Mouse (Mus musculus) kidney, embryonic 16.5 days (tissue): ENCODE measurements around the gene Abhd6. TPM values are rescaled to one million over a fixed set of nuclear protein-coding genes. Genes with fewer than 3 reads are reported as not detected.

Experiments used
- ATAC-seq: fragments of 200-750 bp; cut with Nextera tagmentation; 2 replicates; pipeline ENCODE4 v1.8.0; 2017; ENCODE audit warnings: moderate TSS enrichment; ENCODE audit not compliant: low FRiP score, low TSS enrichment
- H3K27ac ChIP-seq: fragments of 300-500 bp; sonication (generic); 2 replicates; pipeline ENCODE4 v1.5.1; 2014; ENCODE audit warnings: low read length
- H3K27me3 ChIP-seq: fragments of 300-500 bp; sonication (generic); 2 replicates; pipeline ENCODE4 v1.6.1; 2014; ENCODE audit warnings: low read length, control low read depth, mixed read lengths; ENCODE audit not compliant: insufficient read depth
- H3K36me3 ChIP-seq: fragments of 300-500 bp; sonication (generic); 2 replicates; pipeline ENCODE4 v1.6.1; 2014; ENCODE audit warnings: low read length, control low read depth, mixed read lengths; ENCODE audit not compliant: insufficient read depth
- H3K4me1 ChIP-seq: fragments of 300-500 bp; sonication (generic); 2 replicates; pipeline ENCODE4 v1.6.1; 2014; ENCODE audit warnings: low read length, control low read depth, mixed read lengths; ENCODE audit not compliant: insufficient read depth
- H3K4me2 ChIP-seq: fragments of 300-500 bp; sonication (generic); replicated peaks from 2 replicates; pipeline ENCODE4 v1.6.1; 2014; ENCODE audit warnings: low read depth, low read length
- H3K4me3 ChIP-seq: fragments of 300-500 bp; sonication (generic); 2 replicates; pipeline ENCODE4 v1.5.1; 2014; ENCODE audit warnings: mild to moderate bottlenecking, low read length
- H3K9ac ChIP-seq: fragments of 300-500 bp; sonication (generic); replicated peaks from 2 replicates; pipeline ENCODE4 v1.6.1; 2014; ENCODE audit warnings: low read length
- H3K9me3 ChIP-seq: fragments of 300-500 bp; sonication (generic); 2 replicates; pipeline ENCODE4 v1.6.1; 2016; ENCODE audit warnings: low read length, control low read depth
- WGBS: fragments of 180-500 bp; shearing (Covaris S2); extraction: QIAGEN DNeasy Blood & Tissue Kit; methylation state at CpG from one replicate; pipeline ENCODE4 v1.1.7; 2014; 5-methylcytosine and 5-hydroxymethylcytosine counted together
- polyA plus RNA-seq: library from polyadenylated mRNA; unstranded; fragments of >200 nt; fragmentation: Nextera tagmentation; extraction: Ambion mirVana; gene quantifications from 2 replicates; pipeline ENCODE4 v1.2.1, GENCODE M21; 2015

Gene Abhd6
- polyA plus RNA-seq, 1 experiment from 2014 or later, result 29.6 TPM

GRCm38 (mm10) chr14:7974643-7975042 is 28.1 kb upstream of the Abhd6 start:
- 74% methylated on average over 1 of the region's 1 CpGs for WGBS
- H3K9me3 ChIP-seq, result no peaks in the 10 kb centered on the region
- H3K36me3 ChIP-seq, result no peaks in the 10 kb centered on the region
- ATAC-seq, result no peak
- no peak overlapping the region for H3K9ac ChIP-seq
- H3K4me1 ChIP-seq, result no peaks in the 10 kb centered on the region
- H3K4me2 ChIP-seq, result no peak overlapping the region
- no peak overlapping the region for H3K27ac ChIP-seq
- H3K27me3 ChIP-seq, result no peaks in the 10 kb centered on the region
- H3K4me3 ChIP-seq, result no peak overlapping the region

GRCm38 (mm10) chr14:7975177-7975576 is 27.5 kb upstream of the Abhd6 start:
- no peak overlapping the region for H3K27ac ChIP-seq
- H3K4me2 ChIP-seq, result no peak overlapping the region
- H3K27me3 ChIP-seq, result no peaks in the 10 kb centered on the region
- ATAC-seq, result no peak
- H3K9me3 ChIP-seq, result no peaks in the 10 kb centered on the region
- WGBS, result 80% methylated on average over 6 of the region's 6 CpGs
- H3K9ac ChIP-seq, result no peak overlapping the region
- no peaks in the 10 kb centered on the region for H3K4me1 ChIP-seq
- H3K4me3 ChIP-seq, result no peak overlapping the region
- no peaks in the 10 kb centered on the region for H3K36me3 ChIP-seq

GRCm38 (mm10) chr14:7977471-7977870 is 25.2 kb upstream of the Abhd6 start:
- H3K4me3 ChIP-seq, result no peak overlapping the region
- WGBS, result 95% methylated on average over 1 of the region's 1 CpGs
- H3K9ac ChIP-seq, result no peak overlapping the region
- no peaks in the 10 kb centered on the region for H3K9me3 ChIP-seq
- no peaks in the 10 kb centered on the region for H3K4me1 ChIP-seq
- H3K27ac ChIP-seq, result no peak overlapping the region
- no peaks in the 10 kb centered on the region for H3K36me3 ChIP-seq
- no peak overlapping the region for H3K4me2 ChIP-seq
- no peak for ATAC-seq
- H3K27me3 ChIP-seq, result no peaks in the 10 kb centered on the region

- no peaks in the 10 kb centered on the region for H3K36me3 ChIP-seq
- no peaks in the 10 kb centered on the region for H3K9me3 ChIP-seq
- H3K27ac ChIP-seq, result no peak overlapping the region
- no peaks in the 10 kb centered on the region for H3K4me1 ChIP-seq
- no peak overlapping the region for H3K4me3 ChIP-seq
- no peak overlapping the region for H3K4me2 ChIP-seq
- ATAC-seq, result no peak
- no peaks in the 10 kb centered on the region for H3K27me3 ChIP-seq
- H3K9ac ChIP-seq, result no peak overlapping the region
- 71% methylated on average over 1 of the region's 1 CpGs for WGBS
Observed at GRCm38 (mm10) chr14:7978183-7978582, 24.5 kb upstream of the Abhd6 start.

- no peak for ATAC-seq
- H3K36me3 ChIP-seq, result no peaks in the 10 kb centered on the region
- H3K4me2 ChIP-seq, result no peak overlapping the region
- H3K4me3 ChIP-seq, result no peak overlapping the region
- H3K9ac ChIP-seq, result no peak overlapping the region
- 96% methylated on average over 1 of the region's 1 CpGs for WGBS
- H3K27me3 ChIP-seq, result no peaks in the 10 kb centered on the region
- no peaks in the 10 kb centered on the region for H3K4me1 ChIP-seq
- no peaks in the 10 kb centered on the region for H3K9me3 ChIP-seq
- no peak overlapping the region for H3K27ac ChIP-seq
Observed at GRCm38 (mm10) chr14:7981226-7981625, 21.5 kb upstream of the Abhd6 start.

GRCm38 (mm10) chr14:7986913-7987312 is 15.8 kb upstream of the Abhd6 start:
- H3K4me2 ChIP-seq, result no peak overlapping the region
- no peaks in the 10 kb centered on the region for H3K9me3 ChIP-seq
- H3K27me3 ChIP-seq, result no peaks in the 10 kb centered on the region
- 94% methylated on average over 6 of the region's 6 CpGs for WGBS
- H3K9ac ChIP-seq, result no peak overlapping the region
- ATAC-seq, result no peak
- no peak overlapping the region for H3K4me3 ChIP-seq
- H3K4me1 ChIP-seq, result peaks cover 7% of the 10 kb centered on the region; the same call in 1 of the 2 replicates
- no peaks in the 10 kb centered on the region for H3K36me3 ChIP-seq
- no peak overlapping the region for H3K27ac ChIP-seq

GRCm38 (mm10) chr14:7989371-7989770 is 13.3 kb upstream of the Abhd6 start:
- WGBS, result 41% methylated on average over 1 of the region's 1 CpGs
- ATAC-seq, result no peak
- no peaks in the 10 kb centered on the region for H3K36me3 ChIP-seq
- H3K4me3 ChIP-seq, result no peak overlapping the region
- no peaks in the 10 kb centered on the region for H3K9me3 ChIP-seq
- H3K4me1 ChIP-seq, result peaks cover 7% of the 10 kb centered on the region; the same call in 1 of the 2 replicates
- H3K9ac ChIP-seq, result no peak overlapping the region
- H3K27ac ChIP-seq, result no peak overlapping the region
- no peaks in the 10 kb centered on the region for H3K27me3 ChIP-seq
- H3K4me2 ChIP-seq, result no peak overlapping the region

- Histone ChIP-seq H3K4me1 (peaks cover 7% of the 10 kb centered on the region; the same call in 1 of the 2 replicates), H3K9me3 (no peaks in the 10 kb centered on the region), H3K4me2 (no peak overlapping the region), H3K4me3 (no peak overlapping the region), H3K27me3 (no peaks in the 10 kb centered on the region), H3K36me3 (no peaks in the 10 kb centered on the region), H3K27ac (no peak overlapping the region), H3K9ac (no peak overlapping the region)
- no peak for ATAC-seq
- 76% methylated on average over 3 of the region's 3 CpGs for WGBS
Observed at GRCm38 (mm10) chr14:7989961-7990360, 12.7 kb upstream of the Abhd6 start.

- Histone ChIP-seq H3K36me3 (no peaks in the 10 kb centered on the region), H3K4me3 (no peak overlapping the region), H3K27ac (no peak overlapping the region), H3K4me1 (peaks cover 7% of the 10 kb centered on the region; the same call in 1 of the 2 replicates), H3K9ac (no peak overlapping the region), H3K4me2 (no peak overlapping the region), H3K9me3 (no peaks in the 10 kb centered on the region), H3K27me3 (no peaks in the 10 kb centered on the region)
- WGBS, result 76% methylated on average over 5 of the region's 5 CpGs
- ATAC-seq, result peak; percentile 35; the same call in 1 of the 2 replicates
Observed at GRCm38 (mm10) chr14:7991108-7991776, 11.5 kb upstream of the Abhd6 start.

- Histone ChIP-seq H3K4me1 (peaks cover 11% of the 10 kb centered on the region; the same call in 1 of the 2 replicates), H3K36me3 (no peaks in the 10 kb centered on the region), H3K27me3 (no peaks in the 10 kb centered on the region), H3K27ac (no peak overlapping the region), H3K4me2 (no peak overlapping the region), H3K9me3 (no peaks in the 10 kb centered on the region), H3K9ac (no peak overlapping the region), H3K4me3 (no peak overlapping the region)
- ATAC-seq, result no peak
- WGBS, result 42% methylated on average over 6 of the region's 6 CpGs
Observed at GRCm38 (mm10) chr14:7992158-7992557, 10.5 kb upstream of the Abhd6 start.
